Mouse (Mus musculus): ENCODE results near the gene Hmx2. TPM values are rescaled to one million over a fixed set of nuclear protein-coding genes. Genes with fewer than 3 reads are reported as not detected.

Hmx2 gene
- total RNA-seq (2014; fragmentation: Nextera tagmentation) (not detected in 2 replicates), total RNA-seq (2017) (not detected in 2 replicates)

DNA sequence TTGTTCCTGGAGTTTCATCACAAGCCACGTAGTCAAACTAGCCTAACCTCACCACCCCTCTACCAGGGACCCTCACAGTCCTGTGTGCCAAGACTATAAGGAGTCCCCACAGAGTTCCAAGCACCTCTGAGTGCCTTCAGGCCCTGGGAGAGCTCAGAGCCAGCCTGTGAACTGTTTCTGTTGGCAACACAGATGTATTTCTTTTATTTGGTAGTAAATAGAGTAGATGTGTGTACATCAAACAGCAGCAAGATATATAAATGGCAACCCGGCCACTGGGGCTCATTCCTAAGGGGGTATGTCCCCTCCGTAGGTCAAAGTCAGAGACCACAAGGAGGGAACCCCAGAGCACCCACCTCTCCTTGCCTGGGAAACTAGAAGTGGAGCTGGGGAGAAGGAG is at the start of gene Hmx2:
TSS of gene Hmx2 (plus strand) at position 301 of the 400 bp plus-strand sequence.
- ATAC-seq (replicated peaks; ENCODE audit: poor library complexity, severe bottlenecking): no peak

DNA sequence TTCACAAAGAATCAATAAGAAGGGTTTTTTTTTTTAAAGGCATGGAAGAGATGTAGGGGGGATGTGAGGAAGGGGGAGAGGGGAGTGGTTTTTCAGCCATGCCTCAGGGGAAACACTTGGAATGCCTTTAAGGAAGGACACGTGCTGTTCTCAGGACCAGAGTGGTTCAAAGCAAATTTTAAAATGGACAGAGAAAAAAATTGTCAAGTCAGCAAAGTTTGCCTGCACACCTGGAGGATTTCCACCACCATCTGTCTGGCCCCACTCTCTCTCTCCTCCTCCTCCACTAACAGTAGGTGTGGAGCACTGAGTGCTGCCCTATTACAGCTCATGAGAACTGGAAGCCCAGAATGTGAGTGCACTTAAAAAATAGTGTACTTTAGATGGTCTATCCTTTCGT is 44.8 kb upstream of the Hmx2 start:
- no peak for ATAC-seq (replicated peaks; ENCODE audit: poor library complexity, severe bottlenecking)

DNA sequence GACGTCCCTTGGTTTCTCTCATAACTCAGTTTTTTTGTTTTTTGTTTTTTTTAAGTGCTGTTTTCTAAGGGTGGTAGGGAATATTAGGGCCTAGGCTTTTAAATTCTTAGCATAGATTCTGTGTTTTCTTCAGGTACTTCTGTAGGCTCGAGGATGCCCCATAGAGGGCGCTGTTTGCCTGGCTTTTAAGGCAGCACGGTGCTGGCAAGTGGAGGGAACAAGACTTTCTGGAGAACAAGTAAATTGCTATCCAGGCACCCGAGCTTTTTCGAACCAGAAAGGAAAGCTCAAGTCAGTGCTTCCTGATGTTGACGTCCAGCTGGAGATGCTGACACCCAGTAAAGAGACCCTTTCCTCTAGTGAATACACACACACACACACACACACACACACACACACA is 8.6 kb upstream of the Hmx2 start:
- peak; percentile 53 for ATAC-seq (replicated peaks; ENCODE audit: poor library complexity, severe bottlenecking)

DNA sequence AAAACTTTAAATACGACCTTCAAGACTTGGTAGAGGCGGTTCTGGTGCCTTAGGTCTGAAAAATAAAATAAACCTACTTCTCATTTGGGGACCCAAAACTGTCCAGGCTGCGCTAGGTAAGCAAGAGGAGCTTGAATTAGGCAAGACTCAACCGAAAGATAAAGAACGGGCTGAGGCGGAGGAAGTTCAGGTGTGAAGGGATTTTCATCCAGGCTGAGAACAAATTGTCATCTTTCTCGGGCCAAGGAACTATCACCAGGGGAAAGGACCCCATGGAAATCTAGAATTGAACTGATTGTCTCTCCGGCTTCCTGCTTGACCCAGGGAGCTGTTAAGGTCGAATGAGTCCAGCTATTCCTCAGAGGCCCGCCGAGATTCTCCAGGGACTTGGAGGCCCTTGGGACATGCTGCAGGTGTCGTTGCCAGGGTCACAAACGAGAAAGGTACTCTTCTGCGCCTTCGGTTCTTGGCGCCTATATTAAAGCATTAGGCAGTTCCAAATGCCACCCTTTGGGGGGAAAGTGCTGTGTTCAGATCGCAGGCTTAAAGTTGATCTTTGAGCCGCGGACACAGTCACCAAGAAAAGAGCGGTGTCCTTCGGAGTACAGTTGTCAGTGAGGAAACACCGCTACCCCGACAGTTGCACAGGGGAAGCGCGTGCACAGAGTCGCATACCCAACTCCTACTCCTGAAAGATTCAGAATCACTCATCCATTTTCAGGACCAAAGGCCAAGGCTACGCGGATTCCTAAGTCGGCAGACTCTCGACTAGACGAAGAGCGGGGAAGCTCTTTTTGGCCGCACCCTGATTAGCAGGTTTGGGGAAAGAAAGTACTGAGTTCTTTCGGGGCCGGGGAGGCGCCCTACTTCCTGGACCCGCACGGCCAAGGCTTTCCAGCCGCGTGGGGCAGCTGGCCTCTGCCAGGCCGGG is 7.1 kb upstream of the Hmx2 start:
- no peak; the same call in 1 of the 2 replicates for ATAC-seq (replicated peaks; ENCODE audit: poor library complexity, severe bottlenecking)

DNA sequence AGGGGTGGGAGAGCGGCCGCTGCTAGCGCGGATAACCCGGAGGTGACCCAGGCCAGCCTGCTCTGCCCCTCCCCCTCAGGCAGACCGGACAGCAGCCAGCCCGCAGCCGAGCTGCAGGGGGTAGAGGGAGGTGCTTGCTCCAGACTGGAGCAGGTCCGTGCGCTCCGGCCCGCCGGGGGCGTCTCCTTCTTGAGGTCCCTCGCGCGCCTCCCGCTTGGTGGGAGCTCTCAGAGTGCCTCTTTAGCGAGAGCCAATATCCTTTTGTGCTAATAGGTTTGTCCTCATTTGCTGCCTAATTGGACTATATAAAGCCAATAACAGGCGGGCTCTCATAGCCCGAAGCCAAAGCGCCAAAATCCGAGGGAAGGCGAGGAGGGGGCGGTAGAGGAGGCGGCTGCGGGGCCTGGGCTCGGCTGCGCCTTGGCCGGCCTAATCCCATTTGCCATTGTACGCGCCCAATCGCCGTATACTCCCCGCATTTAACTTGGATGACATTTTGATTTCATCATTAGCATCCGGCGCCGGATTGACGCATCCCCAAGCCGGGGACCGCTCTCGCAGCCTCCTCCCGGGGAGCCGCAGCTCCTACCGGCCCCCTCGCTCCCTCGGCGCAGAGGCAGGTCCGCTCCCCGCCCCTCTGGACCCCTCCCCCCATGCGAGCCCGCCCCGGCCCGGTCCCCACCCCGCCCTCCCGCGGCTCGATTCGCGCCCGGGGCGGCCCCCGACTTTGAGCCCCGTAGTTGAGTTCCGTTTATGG is 6.3 kb upstream of the Hmx2 start, which contains the start of gene Hmx3:
TSS of gene Hmx3 (plus strand) at position 753 of the 757 bp plus-strand sequence.
- ATAC-seq (replicated peaks; ENCODE audit: poor library complexity, severe bottlenecking): peak; percentile 28

DNA sequence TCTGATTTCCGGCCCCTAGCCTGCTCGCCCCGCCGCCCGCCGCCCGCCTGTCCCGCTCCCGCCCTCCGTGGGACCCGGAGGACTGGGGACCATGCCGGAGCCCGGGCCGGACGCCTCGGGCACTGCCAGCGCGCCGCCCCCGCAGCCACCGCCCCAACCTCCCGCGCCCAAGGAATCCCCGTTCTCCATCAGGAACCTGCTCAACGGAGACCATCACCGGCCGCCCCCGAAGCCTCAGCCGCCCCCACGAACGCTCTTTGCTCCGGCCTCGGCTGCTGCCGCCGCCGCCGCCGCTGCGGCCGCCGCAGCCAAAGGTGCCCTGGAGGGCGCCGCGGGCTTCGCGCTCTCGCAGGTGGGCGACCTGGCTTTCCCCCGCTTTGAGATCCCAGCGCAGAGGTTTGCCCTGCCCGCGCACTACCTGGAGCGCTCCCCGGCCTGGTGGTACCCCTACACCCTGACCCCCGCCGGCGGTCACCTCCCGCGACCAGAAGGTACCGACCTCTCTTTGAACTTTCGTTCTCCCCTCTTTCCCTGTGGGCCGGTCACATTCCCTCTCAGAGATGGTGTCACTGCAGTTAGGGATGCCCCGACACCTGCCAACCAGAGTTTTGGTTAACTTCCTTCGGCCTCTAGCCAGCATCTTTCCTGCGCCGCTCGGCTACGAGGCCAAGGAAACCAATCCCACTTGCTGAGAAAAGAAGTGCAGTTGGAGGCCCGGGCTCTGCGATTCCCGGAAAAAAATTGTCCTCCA is 5.5 kb upstream of the Hmx2 start:
- ATAC-seq (replicated peaks; ENCODE audit: poor library complexity, severe bottlenecking): peak; percentile 8; the same call in 1 of the 2 replicates

DNA sequence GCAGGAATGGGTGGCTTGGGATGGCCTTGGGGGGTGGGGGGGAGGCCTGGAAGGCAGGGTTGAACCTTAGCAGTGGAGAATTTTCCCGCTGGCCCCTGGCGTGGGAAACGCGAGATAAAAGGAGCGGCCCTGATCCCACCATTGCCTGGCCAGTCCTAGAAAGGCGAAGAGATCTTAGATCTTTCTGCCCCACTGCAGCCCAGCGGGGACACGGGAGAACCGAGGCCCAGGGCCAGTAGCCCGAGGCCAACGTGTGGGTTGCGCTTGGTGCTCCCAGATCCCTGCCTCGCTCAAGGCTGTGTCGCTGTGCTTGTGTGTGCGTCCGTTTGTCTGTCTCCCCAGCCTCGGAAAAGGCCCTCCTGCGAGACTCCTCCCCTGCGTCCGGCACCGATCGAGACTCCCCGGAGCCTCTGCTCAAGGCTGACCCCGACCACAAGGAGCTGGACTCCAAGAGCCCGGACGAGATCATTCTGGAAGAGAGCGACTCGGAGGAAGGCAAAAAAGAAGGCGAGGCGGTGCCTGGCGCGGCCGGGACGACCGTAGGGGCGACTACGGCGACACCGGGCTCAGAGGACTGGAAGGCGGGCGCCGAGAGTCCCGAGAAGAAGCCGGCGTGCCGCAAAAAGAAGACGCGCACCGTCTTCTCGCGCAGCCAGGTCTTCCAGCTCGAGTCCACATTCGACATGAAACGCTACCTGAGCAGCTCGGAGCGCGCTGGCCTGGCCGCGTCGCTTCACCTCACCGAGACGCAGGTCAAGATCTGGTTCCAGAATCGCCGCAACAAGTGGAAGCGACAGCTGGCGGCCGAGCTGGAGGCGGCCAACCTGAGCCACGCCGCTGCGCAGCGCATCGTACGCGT is 4.7 kb upstream of the Hmx2 start:
- peak; percentile 14 for ATAC-seq (replicated peaks; ENCODE audit: poor library complexity, severe bottlenecking)

DNA sequence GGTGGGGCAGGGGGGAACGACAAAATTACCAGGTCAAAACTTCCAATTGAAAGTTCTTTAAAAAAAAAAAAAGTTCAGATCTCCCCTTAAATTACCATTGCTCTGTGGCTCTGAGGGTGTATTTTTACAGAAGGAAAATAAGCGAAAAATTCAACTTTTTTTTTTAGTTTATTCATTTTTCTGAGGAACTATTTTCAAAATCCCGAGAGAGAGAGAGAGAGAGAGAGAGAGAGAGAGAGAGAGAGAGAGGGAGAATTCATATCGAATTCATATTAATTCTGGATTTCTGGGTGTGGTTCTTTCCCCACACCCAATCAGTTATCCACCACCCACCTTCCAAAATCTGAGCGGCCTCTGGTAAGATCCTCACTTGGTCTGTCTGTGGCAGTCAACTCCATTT is 3.7 kb upstream of the Hmx2 start:
- no peak for ATAC-seq (replicated peaks; ENCODE audit: poor library complexity, severe bottlenecking)

DNA sequence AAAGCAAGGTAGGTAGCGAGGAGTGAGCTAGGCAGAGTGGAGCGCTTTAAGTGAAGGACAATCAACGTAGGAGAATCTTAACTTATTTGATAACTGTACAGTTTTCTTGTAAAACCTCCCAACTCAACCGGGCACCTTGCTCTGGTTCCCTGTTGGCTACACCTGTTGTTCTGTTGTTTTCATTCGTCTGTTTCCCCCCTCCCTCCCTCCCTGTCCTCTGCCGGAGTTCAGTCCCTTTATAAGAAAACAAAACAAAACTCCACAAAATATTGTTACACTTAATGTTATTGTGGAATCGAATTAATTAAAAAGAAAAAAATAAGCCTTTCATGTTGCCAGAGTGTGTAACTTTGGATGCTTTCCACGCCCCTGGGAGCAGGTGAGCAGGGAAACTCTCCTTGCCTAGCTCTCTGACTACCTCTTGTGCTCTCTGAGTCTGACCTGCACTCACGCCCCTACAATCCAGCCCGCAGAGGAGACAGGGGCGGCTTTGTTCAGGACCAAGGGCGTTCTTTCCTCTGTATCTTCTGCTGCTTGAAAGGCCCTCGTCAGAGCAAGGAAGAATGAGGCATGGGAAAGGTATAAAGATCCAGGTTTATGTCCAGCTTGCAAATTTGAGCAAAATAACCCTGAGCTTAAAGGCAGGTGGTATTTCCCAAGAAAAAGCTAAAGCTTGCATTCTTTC is 2.7 kb upstream of the Hmx2 start:
- no peak for ATAC-seq (replicated peaks; ENCODE audit: poor library complexity, severe bottlenecking)

DNA sequence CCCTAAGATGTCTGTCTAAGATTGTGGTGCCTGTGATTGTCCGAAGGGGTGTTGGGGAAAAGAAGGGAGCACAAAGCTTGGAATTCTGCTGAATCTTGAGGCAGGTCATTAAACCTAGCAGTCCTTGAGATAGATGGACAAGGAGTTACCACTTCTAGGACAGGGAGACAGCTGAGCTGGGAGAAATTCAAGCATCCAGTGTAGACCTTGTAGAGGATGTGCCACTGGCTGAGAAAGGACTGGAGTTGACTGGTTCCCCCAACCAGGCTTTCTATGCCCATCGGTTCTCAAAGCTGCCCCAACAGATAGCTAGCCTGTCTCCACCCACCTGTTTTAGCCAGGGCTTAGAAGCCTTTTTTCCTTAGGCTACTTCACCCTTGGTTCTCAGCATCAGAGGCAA is 2.1 kb upstream of the Hmx2 start:
- no peak for ATAC-seq (replicated peaks; ENCODE audit: poor library complexity, severe bottlenecking)

DNA sequence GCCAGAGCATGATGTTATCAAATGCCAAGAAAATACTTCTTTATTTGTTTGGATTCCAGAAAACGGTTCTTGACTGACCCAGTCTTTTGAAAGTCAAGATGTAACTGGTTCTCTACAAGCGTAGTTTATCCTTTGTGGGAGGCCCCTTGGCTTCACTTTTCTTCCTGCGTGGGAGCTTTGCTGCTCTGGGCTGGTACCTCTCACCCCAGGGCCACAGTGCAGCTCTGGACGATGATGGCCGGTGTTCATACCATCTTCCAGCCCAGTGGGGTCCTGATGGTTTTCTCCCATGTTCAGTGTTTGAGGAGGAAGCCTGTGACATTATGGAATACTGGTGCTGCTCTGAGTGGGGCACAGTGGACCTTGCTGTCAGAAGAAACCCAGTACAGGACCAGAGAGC is 1.1 kb upstream of the Hmx2 start:
- no peak for ATAC-seq (replicated peaks; ENCODE audit: poor library complexity, severe bottlenecking)

DNA sequence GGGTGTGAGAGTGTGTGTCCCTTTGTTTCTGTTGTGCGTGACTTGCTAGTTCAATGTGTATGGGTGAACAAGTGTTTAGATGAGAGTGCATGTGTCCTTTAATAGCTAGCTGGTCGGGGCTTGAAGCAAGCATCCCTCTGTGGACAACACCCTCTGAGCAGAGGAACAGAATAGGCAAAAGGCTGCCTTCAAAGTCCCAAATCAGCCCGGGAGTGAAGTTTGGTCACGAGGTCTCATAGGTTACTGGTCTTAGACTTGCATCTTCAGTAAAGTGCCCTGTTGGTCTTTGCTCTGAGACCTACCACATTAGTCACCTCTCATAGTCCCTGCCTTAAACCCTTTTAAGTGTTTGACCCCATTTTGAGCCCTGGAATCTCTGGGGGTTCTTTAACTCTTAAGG is 2.9 kb downstream of the Hmx2 start:
- ATAC-seq (replicated peaks; ENCODE audit: poor library complexity, severe bottlenecking): no peak

DNA sequence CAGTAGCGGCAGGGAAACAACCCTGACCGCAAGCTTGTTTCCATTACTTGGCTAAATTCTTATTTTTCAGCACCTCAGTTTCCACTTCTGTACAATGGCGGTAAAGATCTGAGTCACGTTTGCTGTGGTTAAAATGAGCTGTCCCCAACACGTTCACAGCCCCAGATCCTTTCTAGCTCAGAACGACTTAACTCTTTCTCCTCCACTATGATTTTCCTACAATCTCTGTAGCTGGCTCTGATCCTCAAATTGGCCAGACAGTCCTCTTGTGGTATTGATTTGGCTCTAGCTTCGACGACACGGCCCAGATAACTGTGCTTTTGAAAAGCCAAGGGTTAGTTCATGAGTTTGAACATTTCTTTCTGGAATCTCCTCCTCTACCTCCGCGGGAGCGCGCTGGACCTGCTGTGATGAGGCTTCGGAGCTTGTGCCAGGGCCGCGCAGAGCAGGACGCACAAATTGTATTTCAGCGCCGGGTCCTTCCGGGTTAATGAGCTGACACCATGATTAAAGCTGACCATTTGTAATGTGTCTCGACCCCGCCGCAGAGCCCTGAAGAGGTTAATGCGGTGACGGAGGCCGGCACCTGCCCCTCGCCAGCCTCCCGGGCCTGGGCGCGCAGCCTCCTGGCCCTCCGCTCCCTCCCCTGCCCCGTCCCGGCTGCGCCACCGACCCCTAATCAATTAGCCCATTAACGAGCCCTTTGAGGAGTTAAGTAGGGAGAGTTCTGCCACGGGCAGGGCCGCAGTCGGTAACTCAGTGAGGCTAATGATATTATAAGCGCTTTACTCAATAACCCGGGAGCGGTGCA is 3.6 kb downstream of the Hmx2 start:
- ATAC-seq (replicated peaks; ENCODE audit: poor library complexity, severe bottlenecking): no peak

DNA sequence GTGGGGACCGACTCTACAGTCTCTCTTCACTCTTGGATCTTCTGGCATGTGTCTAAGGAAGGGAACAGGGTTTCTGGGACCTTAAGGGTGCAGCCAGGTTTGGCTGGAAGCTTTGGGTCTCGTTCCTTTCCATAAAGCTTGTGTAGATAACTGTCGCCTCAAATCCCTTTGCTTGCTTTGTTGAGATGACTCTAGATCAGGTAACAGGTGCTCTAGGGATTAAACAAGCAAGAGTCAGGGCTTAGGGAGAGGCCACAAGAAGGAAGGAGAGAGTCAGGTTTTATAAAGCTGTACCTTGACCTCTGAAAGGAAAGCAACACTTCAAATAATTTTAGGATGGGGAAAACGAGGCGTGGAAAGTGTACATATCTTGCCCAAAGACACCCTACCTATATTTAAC is 4.2 kb downstream of the Hmx2 start:
- ATAC-seq (replicated peaks; ENCODE audit: poor library complexity, severe bottlenecking): no peak

DNA sequence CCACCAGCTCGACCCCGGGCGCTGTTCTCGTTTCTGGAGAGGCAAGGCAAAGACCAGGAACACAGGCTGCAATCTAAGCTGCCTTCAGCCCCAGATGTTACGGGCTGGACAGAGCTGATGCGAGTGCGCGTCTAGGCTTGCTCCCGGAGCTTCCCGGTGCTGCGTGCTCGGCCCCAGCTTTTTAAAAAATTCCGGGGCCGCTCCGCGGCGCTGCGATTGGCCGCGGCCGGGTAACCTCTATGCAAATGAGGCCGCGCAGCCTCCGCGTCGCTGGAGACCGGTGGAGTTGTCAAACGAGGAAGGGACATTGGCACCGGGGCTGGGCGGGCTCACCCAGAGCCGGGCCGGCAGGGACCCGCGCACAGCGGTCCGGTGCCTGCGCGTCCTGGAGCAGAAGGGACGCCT is 5.2 kb downstream of the Hmx2 start:
- ATAC-seq (replicated peaks; ENCODE audit: poor library complexity, severe bottlenecking): peak; percentile 57

DNA sequence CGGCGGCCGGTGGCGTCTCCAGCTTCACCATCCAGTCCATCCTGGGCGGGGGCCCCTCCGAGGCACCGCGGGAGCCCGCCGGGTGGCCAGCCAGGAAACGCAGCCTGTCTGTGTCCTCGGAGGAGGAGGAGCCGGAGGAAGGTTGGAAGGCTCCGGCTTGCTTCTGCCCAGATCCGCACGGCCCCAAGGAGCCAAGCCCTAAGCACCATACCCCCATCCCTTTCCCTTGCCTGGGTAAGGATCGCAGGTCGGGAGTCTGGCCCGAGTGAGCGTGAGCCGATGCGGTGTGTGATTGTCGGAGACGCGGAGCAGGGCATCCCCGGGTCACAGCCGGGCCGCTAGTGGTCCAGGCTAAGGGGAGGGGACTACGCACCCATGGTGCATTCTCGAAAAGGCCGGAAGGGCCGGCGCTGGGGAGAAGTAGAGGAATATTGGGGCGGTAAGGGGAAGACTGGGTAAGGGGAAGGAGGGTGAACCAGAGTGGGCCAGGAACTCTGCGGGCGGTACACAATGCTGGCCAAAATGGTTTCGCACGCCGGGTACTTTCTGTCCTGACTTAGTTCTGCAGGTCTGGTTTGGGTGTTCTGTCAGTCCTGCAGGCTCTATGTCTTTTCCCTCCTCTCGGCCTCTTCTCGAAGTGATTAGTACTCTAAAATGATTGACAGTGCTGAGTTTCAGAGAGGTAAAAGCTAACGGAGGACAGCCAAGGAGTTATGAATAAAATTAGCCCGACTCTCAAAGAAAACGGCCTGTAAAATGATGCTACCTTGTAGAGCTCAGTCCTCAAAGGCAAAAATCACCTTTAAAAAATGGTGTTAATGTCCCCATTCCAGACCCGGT is 6.0 kb downstream of the Hmx2 start:
- peak; percentile 30 for ATAC-seq (replicated peaks; ENCODE audit: poor library complexity, severe bottlenecking)

DNA sequence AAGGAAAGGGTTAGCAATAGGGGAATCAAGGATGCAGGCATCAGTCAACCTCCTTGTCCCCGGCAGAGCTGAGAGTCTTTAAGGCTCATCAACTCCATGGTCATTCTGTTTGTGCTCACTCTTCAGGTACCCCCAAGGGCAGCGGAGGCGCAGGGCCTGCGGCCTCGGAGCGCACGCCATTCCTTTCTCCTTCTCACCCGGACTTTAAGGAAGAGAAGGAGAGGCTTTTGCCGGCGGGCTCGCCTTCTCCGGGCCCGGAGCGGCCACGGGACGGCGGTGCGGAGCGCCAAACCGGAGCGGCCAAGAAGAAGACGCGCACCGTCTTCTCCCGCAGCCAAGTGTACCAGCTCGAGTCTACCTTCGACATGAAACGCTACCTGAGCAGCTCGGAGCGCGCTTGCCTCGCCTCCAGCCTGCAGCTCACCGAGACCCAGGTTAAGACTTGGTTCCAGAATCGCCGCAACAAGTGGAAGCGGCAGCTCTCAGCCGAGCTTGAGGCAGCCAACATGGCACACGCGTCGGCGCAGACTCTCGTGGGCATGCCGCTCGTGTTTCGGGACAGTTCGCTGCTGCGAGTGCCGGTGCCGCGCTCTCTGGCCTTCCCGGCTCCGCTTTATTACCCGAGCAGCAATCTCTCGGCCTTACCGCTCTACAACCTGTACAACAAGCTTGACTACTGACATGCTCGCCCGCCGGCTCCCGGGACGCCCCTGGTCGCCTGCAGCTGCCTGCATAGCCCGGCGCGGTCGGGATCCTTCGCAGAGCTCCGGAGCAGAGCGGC is 6.9 kb downstream of the Hmx2 start:
- ATAC-seq (replicated peaks; ENCODE audit: poor library complexity, severe bottlenecking): no peak

All from granulocyte monocyte progenitor cell, adult 5-6 weeks (primary cell).